Mouse (Mus musculus): ENCODE results near the gene AI597479. TPM values are rescaled to one million over a fixed set of nuclear protein-coding genes. Genes with fewer than 3 reads are reported as not detected.
A peak's percentile ranks its signal among the peaks of the same experiment; 100 is the strongest.

AI597479 gene
- polyA plus RNA-seq, 1 experiment = 21.8 TPM

- TF ChIP-seq CTCF (IDR thresholded peaks at IDR 0.05; ENCODE audit: extremely low read depth, insufficient read depth, low read length) (no peak), POLR2A (IDR thresholded peaks at IDR 0.05; ENCODE audit: extremely low read depth, insufficient read depth, low read length) (no peak)
Observed at GRCm38 (mm10) chr1:43150225-43150624, 51.7 kb downstream of the AI597479 start.

GRCm38 (mm10) chr1:43152626-43153025 is 54.1 kb downstream of the AI597479 start:
- TF ChIP-seq POLR2A (IDR thresholded peaks at IDR 0.05; ENCODE audit: extremely low read depth, insufficient read depth, low read length) = no peak
- TF ChIP-seq CTCF (IDR thresholded peaks at IDR 0.05; ENCODE audit: extremely low read depth, insufficient read depth, low read length) = no peak
- Histone ChIP-seq H3K27ac (ENCODE audit: insufficient read depth, low read length) (no peak overlapping the region), H3K4me1 (ENCODE audit: control insufficient read depth, insufficient read depth, low read length) (peaks cover 2% of the 10 kb centered on the region; the same call in 1 of the 2 replicates), H3K4me3 (ENCODE audit: insufficient read depth, low read length) (no peak overlapping the region)

More at GRCm38 (mm10) chr1:43150225-43150624, 51.7 kb downstream of the AI597479 start:
- Histone ChIP-seq H3K4me1 (ENCODE audit: control insufficient read depth, insufficient read depth, low read length) (peaks cover 2% of the 10 kb centered on the region; the same call in 1 of the 2 replicates), H3K4me3 (ENCODE audit: insufficient read depth, low read length) (no peak overlapping the region), H3K27ac (ENCODE audit: insufficient read depth, low read length) (no peak overlapping the region)

- Histone ChIP-seq H3K27ac (ENCODE audit: insufficient read depth, low read length) (no peak overlapping the region), H3K4me3 (ENCODE audit: insufficient read depth, low read length) (no peak overlapping the region), H3K4me1 (ENCODE audit: control insufficient read depth, insufficient read depth, low read length) (peaks cover 2% of the 10 kb centered on the region; the same call in 1 of the 2 replicates)
- TF ChIP-seq CTCF (IDR thresholded peaks at IDR 0.05; ENCODE audit: extremely low read depth, insufficient read depth, low read length) = no peak
- no peak for TF ChIP-seq POLR2A (IDR thresholded peaks at IDR 0.05; ENCODE audit: extremely low read depth, insufficient read depth, low read length)
Observed at GRCm38 (mm10) chr1:43153538-43153937, 55.0 kb downstream of the AI597479 start.

- Histone ChIP-seq H3K27ac (ENCODE audit: insufficient read depth, low read length) (no peak overlapping the region), H3K4me1 (ENCODE audit: control insufficient read depth, insufficient read depth, low read length) (peaks cover 2% of the 10 kb centered on the region; the same call in 1 of the 2 replicates), H3K4me3 (ENCODE audit: insufficient read depth, low read length) (no peak overlapping the region)
- no peak for TF ChIP-seq CTCF (IDR thresholded peaks at IDR 0.05; ENCODE audit: extremely low read depth, insufficient read depth, low read length)
- TF ChIP-seq POLR2A (IDR thresholded peaks at IDR 0.05; ENCODE audit: extremely low read depth, insufficient read depth, low read length) = no peak
Observed at GRCm38 (mm10) chr1:43154491-43154890, 56.0 kb downstream of the AI597479 start.

DNA sequence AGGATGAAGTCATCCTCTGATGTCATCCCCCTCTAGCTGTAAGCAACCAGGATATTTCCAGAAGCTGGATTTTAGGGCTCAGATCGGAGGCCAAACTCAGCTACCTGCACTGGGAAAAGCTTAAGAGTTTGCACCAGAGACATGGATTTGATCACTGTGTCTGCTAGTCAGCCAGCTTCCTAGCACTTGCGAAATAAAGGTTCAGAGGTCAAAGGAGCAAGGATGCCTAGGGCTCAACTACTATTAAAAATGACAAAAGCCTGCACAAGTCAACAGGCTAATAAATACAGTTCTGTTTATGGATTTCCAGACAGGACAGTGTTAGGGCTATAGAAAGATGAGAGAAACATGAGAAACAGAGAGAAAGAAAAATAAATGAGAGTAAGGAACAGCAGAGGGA is 59.4 kb downstream of the AI597479 start:
- Histone ChIP-seq H3K4me1 (ENCODE audit: control insufficient read depth, insufficient read depth, low read length) (peaks cover 5% of the 10 kb centered on the region; the same call in 1 of the 2 replicates), H3K27ac (ENCODE audit: insufficient read depth, low read length) (no peak overlapping the region), H3K4me3 (ENCODE audit: insufficient read depth, low read length) (no peak overlapping the region)
- no peak for TF ChIP-seq POLR2A (IDR thresholded peaks at IDR 0.05; ENCODE audit: extremely low read depth, insufficient read depth, low read length)
- no peak for TF ChIP-seq CTCF (IDR thresholded peaks at IDR 0.05; ENCODE audit: extremely low read depth, insufficient read depth, low read length)

- no peak overlapping the region for H3K4me3 ChIP-seq (ENCODE audit: insufficient read depth, low read length)
- no peak overlapping the region for H3K27ac ChIP-seq (ENCODE audit: insufficient read depth, low read length)
- H3K4me1 ChIP-seq (ENCODE audit: control insufficient read depth, insufficient read depth, low read length) = peaks cover 6% of the 10 kb centered on the region
- TF ChIP-seq POLR2A (IDR thresholded peaks at IDR 0.05; ENCODE audit: extremely low read depth, insufficient read depth, low read length) (no peak), CTCF (IDR thresholded peaks at IDR 0.05; ENCODE audit: extremely low read depth, insufficient read depth, low read length) (no peak)
Observed at GRCm38 (mm10) chr1:43159429-43159828, 60.9 kb downstream of the AI597479 start.

- TF ChIP-seq POLR2A (IDR thresholded peaks at IDR 0.05; ENCODE audit: extremely low read depth, insufficient read depth, low read length) (no peak), CTCF (IDR thresholded peaks at IDR 0.05; ENCODE audit: extremely low read depth, insufficient read depth, low read length) (no peak)
- Histone ChIP-seq H3K4me1 (ENCODE audit: control insufficient read depth, insufficient read depth, low read length) (peaks cover 6% of the 10 kb centered on the region), H3K27ac (ENCODE audit: insufficient read depth, low read length) (0 out of 2 replicates have a peak overlapping the region, but pooled peaks have one; percentile 7), H3K4me3 (ENCODE audit: insufficient read depth, low read length) (peak overlapping the region; percentile 92)
Observed at GRCm38 (mm10) chr1:43162394-43162793, 63.9 kb downstream of the AI597479 start.

DNA sequence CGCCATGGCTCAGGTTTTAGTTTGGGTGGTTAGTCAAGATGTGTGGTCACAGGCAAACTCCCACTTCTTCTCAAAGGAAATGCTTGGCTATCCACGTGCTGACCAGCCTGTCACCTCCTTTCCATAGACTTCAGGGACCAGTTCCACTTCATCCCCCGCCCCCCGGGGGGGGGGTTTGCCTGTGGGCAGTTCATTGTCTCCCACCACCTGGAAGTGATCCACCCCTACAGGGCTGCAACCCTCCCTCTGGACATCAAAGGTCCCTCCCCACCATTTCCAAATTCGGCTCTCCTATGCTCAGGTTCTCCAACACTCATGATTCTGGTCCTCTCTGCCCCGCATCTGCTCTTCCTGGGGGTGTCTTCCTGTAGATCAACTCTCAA is 64.6 kb downstream of the AI597479 start:
- peak overlapping the region; percentile 92 for H3K4me3 ChIP-seq (ENCODE audit: insufficient read depth, low read length)
- peak overlapping the region; percentile 85 for H3K27ac ChIP-seq (ENCODE audit: insufficient read depth, low read length)
- TF ChIP-seq POLR2A (IDR thresholded peaks at IDR 0.05; ENCODE audit: extremely low read depth, insufficient read depth, low read length) (no peak), CTCF (IDR thresholded peaks at IDR 0.05; ENCODE audit: extremely low read depth, insufficient read depth, low read length) (no peak)
- H3K4me1 ChIP-seq (ENCODE audit: control insufficient read depth, insufficient read depth, low read length) = peaks cover 6% of the 10 kb centered on the region

GRCm38 (mm10) chr1:43163467-43164418 is 65.2 kb downstream of the AI597479 start:
- Histone ChIP-seq H3K4me1 (ENCODE audit: control insufficient read depth, insufficient read depth, low read length) (peaks cover 7% of the 10 kb centered on the region), H3K4me3 (ENCODE audit: insufficient read depth, low read length) (peak overlapping the region; percentile 92), H3K27ac (ENCODE audit: insufficient read depth, low read length) (peak overlapping the region; percentile 85)
- TF ChIP-seq CTCF (IDR thresholded peaks at IDR 0.05; ENCODE audit: extremely low read depth, insufficient read depth, low read length) = no peak
- no peak; the same call in 1 of the 2 replicates for TF ChIP-seq POLR2A (IDR thresholded peaks at IDR 0.05; ENCODE audit: extremely low read depth, insufficient read depth, low read length)
